Mouse (Mus musculus): ENCODE measurements around the gene Robo2.

DNA sequence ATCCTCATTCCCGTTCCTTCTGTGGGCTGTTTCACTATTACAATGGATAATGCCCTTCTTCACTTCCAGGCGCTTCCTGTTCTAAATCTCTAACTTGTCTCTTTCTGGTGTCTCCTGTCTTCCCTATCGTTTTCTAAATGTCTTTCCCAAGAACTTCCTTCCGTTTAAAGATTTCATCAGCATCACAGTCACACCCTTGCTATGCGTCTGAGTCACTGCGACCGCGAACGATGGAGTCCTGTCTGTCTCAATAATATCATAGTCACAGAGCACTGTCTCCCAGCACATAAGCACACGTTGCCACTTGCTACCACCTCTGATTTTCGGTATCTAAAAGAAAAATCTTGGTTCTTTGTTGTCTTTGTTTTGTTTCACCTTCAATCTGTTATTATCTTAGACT, 503.1 kb downstream of the Robo2 start:
- TF ChIP-seq GATA1 (IDR thresholded peaks at IDR 0.05; ENCODE audit: borderline replicate concordance, low read length) (no peak), FLI1 (IDR thresholded peaks at IDR 0.05; ENCODE audit: low read length) (no peak)

Data from megakaryocyte, embryonic 14.5 days (primary cell).